Mouse (Mus musculus): ENCODE measurements around the gene Sec14l3. TPM values are rescaled to one million over a fixed set of nuclear protein-coding genes. Genes with fewer than 3 reads are reported as not detected.
A peak's percentile ranks its signal among the peaks of the same experiment; 100 is the strongest.

Sec14l3 gene
- polyA plus RNA-seq, 1 experiment: not detected

DNA sequence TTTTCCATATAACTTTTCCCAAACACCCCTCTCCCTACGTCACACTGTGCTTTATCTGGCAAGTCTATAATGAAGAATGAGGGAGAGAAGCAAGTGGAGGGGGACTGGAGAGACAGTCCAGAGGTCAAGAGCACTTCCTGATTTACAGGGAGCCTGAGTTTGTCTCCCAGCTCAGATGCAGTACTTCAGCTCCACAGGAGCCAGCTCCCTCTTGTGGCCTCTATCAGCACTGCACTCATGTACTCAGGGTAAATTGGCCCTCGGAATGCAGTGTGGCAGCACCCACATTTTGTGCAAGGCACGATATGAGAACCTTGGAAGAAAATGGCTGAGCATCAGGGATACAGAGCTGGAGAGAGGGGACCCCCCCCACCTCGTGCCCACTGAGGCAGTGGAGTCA, 15.6 kb downstream of the Sec14l3 start:
- WGBS: 13% methylated on average over 4 of the region's 4 CpGs
- Histone ChIP-seq H3K4me3 (ENCODE audit: extremely low read depth, insufficient read depth, insufficient read length) (no peak overlapping the region), H3K27ac (ENCODE audit: insufficient read depth, low read length) (no peak overlapping the region), H3K36me3 (ENCODE audit: control insufficient read depth, insufficient read depth, low read length) (no peaks in the 10 kb centered on the region), H3K27me3 (ENCODE audit: control insufficient read depth, insufficient read depth, low read length) (no peaks in the 10 kb centered on the region), H3K4me1 (ENCODE audit: control insufficient read depth, insufficient read depth, insufficient read length) (no peaks in the 10 kb centered on the region)
- DNase-seq (ENCODE audit: low read depth in 1 of 2, low spot score in 2 of 2): peak in 1 of 2 experiments; percentile 37
- no peak for TF ChIP-seq POLR2A (IDR thresholded peaks at IDR 0.05; ENCODE audit: low read depth, low read length)
- TF ChIP-seq CTCF (IDR thresholded peaks at IDR 0.05; ENCODE audit: extremely low read depth, insufficient read depth, insufficient read length, insufficient replicate concordance): peak; percentile 70; the same call in 1 of the 2 replicates

DNA sequence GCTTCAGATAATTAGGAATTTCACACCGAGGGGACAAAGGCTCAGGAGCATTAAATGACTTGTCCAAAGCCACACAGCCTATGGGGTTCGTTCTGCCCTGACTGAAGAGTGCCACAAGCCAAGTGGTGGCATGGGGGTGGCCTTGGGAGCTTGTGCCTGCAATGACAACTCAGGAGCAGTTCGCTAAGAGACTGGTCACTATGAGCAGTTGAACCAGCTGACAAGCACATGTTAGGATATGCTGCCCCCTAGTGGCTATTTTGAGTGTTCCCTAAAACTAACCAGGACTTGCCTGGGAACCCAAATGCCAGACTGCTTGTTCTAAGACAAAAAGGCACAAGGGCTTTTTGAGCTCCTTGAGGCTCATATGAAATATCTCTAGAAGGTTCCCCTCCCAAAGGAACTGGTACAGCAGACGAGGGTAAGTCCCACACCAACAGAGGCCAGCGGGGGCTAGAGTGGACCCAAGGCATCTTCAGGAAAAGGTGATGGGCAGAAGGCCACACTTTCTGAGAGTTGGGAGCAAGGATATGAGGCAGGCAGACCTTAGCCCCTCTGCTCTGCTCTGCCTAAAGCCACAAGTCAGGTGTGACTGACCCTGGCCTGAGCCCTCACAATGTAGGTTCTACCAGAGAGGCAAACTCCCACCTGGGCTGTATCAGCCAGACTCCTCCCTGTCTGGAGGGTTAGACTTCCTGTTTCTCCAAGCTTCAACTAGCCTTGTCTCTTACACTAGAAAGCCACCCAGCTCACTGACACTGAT, 18.9 kb downstream of the Sec14l3 start:
- Histone ChIP-seq H3K36me3 (ENCODE audit: control insufficient read depth, insufficient read depth, low read length) (no peaks in the 10 kb centered on the region), H3K4me3 (ENCODE audit: extremely low read depth, insufficient read depth, insufficient read length) (no peak overlapping the region), H3K27me3 (ENCODE audit: control insufficient read depth, insufficient read depth, low read length) (no peaks in the 10 kb centered on the region), H3K27ac (ENCODE audit: insufficient read depth, low read length) (no peak overlapping the region), H3K4me1 (ENCODE audit: control insufficient read depth, insufficient read depth, insufficient read length) (no peaks in the 10 kb centered on the region)
- 45% methylated on average over 5 of the region's 5 CpGs for WGBS
- TF ChIP-seq POLR2A (IDR thresholded peaks at IDR 0.05; ENCODE audit: low read depth, low read length) (no peak), CTCF (IDR thresholded peaks at IDR 0.05; ENCODE audit: extremely low read depth, insufficient read depth, insufficient read length, insufficient replicate concordance) (peak; percentile 25; the same call in 1 of the 2 replicates)
- DNase-seq (ENCODE audit: low read depth in 1 of 2, low spot score in 2 of 2): no peak

DNA sequence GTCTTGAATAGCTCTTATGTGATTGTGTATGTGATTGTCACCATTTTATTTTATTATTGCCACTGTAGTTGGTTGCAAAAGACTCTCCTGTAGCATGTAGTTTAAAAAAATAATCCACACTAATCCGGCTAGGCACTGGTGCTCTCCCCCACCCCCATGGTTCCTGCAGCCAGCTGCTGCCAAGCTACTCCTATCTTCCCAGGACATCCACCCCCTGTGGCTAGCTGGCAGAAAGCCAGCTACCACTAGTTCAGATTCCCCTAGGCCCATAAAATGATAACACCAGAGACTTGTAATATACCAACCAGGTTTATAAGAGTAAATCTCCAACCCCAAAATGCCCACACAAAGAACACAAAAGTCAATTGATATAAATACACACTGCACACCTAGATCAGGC, 21.6 kb downstream of the Sec14l3 start:
- DNase-seq (ENCODE audit: low read depth in 1 of 2, low spot score in 2 of 2): no peak
- Histone ChIP-seq H3K27ac (ENCODE audit: insufficient read depth, low read length) (no peak overlapping the region), H3K4me3 (ENCODE audit: extremely low read depth, insufficient read depth, insufficient read length) (no peak overlapping the region), H3K36me3 (ENCODE audit: control insufficient read depth, insufficient read depth, low read length) (no peaks in the 10 kb centered on the region), H3K4me1 (ENCODE audit: control insufficient read depth, insufficient read depth, insufficient read length) (no peaks in the 10 kb centered on the region), H3K27me3 (ENCODE audit: control insufficient read depth, insufficient read depth, low read length) (no peaks in the 10 kb centered on the region)
- no peak for TF ChIP-seq POLR2A (IDR thresholded peaks at IDR 0.05; ENCODE audit: low read depth, low read length)
- no peak for TF ChIP-seq CTCF (IDR thresholded peaks at IDR 0.05; ENCODE audit: extremely low read depth, insufficient read depth, insufficient read length, insufficient replicate concordance)
- 75% methylated on average over 1 of the region's 1 CpGs for WGBS

DNA sequence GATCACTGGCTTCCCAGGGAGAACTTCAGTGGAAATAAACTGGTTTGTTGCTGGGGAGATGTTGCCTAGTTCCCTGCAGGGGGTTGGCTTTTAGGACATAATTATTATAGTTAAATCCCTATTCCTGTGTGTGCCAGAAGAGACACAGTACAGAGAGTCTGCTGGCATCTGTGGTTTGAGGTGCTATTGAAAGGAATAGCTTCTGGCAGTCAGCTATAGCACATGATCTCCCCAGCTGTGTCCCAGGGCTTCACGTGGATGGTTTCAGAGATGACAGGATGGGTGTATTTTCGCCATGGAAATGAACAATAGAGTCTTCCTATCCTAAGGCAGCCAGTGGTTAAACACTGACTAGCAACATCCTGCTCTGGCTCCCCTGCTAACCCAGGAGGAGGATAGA, 22.6 kb downstream of the Sec14l3 start:
- no peaks in the 10 kb centered on the region for H3K36me3 ChIP-seq (ENCODE audit: control insufficient read depth, insufficient read depth, low read length)
- TF ChIP-seq POLR2A (IDR thresholded peaks at IDR 0.05; ENCODE audit: low read depth, low read length) (no peak), CTCF (IDR thresholded peaks at IDR 0.05; ENCODE audit: extremely low read depth, insufficient read depth, insufficient read length, insufficient replicate concordance) (no peak)
- H3K27me3 ChIP-seq (ENCODE audit: control insufficient read depth, insufficient read depth, low read length): no peaks in the 10 kb centered on the region

DNA sequence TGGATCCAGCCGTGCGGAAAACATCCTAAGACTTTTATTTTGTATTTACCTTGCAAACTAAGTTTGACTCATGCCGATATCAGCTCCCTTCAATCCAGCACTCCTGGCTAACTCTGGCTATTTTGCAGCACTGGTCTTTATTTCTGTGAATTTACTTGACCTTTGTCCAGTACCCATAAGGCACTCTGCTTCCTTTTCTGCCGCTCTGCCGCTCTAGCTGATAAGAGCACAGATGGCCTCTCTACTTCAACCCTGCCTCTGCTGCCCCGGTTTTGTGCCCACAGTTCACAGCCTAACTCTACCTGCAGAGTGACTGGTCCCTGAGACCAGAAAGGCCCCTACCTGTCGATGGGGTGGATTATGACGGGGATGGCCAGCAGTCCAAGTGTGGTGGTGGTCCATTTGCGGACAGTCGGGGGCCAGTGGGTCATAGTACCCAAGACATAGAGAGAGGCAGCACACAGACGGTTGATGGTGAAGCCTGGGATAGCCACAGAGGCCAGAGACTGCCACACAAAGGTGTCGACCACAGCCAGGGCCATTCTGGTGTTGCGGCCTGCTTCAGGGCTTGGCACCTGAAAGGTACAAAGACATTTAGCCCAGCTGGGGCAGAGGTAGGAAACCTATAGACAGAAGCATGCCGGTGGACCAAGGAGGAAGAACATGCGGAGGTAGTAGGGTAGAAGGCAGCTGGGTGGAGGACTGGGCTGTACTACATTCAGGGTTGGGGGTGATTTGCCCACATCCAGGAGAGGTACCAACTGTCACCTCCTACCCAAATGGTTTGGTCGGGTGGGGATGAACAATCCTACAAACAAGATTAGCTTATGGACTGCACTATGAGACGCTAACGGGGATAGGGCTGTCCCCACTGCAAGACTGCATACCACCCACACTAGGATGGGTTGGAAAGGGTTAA, 29.1 kb downstream of the Sec14l3 start:
- Histone ChIP-seq H3K27ac (ENCODE audit: insufficient read depth, low read length) (no peak overlapping the region), H3K27me3 (ENCODE audit: control insufficient read depth, insufficient read depth, low read length) (no peaks in the 10 kb centered on the region), H3K4me1 (ENCODE audit: control insufficient read depth, insufficient read depth, insufficient read length) (peaks cover 10% of the 10 kb centered on the region; the same call in 1 of the 2 replicates), H3K4me3 (ENCODE audit: extremely low read depth, insufficient read depth, insufficient read length) (no peak overlapping the region), H3K36me3 (ENCODE audit: control insufficient read depth, insufficient read depth, low read length) (no peaks in the 10 kb centered on the region)
- TF ChIP-seq POLR2A (IDR thresholded peaks at IDR 0.05; ENCODE audit: low read depth, low read length) (no peak), CTCF (IDR thresholded peaks at IDR 0.05; ENCODE audit: extremely low read depth, insufficient read depth, insufficient read length, insufficient replicate concordance) (no peak)
- WGBS: 83% methylated on average over 18 of the region's 18 CpGs
- no peak for DNase-seq (ENCODE audit: low read depth in 1 of 2, low spot score in 2 of 2)

More for the DNA sequence above, 22.6 kb downstream of the Sec14l3 start:
- H3K4me3 ChIP-seq (ENCODE audit: extremely low read depth, insufficient read depth, insufficient read length): no peak overlapping the region
- no peak overlapping the region for H3K27ac ChIP-seq (ENCODE audit: insufficient read depth, low read length)
- no peaks in the 10 kb centered on the region for H3K4me1 ChIP-seq (ENCODE audit: control insufficient read depth, insufficient read depth, insufficient read length)
- WGBS: 59% methylated on average over 2 of the region's 2 CpGs
- no peak for DNase-seq (ENCODE audit: low read depth in 1 of 2, low spot score in 2 of 2)

DNA sequence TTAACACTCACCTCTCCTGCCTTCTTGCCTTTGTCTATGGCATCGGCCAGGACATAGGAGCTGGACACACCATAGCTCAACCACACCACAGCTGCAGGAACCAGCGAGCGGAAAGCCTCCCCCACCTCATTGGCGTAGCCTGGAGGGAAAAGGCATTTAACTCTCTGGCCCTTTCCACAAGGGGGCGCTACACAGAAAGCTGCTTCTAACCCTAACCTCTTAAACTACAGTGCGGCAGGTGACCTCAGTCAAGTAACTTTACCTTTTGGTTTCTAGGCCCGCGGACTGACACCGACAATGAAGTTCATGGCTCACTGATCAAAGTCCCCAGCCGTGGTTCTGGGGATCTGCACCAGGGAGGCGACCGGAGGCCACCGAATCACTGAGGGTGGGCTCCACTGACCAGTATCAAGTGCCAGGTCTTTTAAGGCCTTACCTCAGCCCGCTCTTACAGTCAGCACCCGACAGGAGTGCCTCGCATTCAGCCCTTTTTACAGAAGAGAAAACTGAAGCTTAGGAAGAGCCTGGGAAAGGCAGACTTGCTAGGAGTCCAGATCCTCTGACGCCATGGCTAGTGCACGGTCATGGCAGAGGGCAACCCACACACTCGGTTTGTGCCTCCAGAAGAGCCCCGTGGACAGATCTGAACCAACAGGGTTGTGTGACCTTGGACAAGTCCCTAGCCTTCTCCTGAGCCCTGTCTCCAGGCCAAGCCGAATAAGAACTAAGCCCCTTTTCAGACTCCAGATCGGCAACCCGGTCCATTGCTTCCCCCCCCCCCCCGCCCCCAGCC, 29.9 kb downstream of the Sec14l3 start:
- Histone ChIP-seq H3K27me3 (ENCODE audit: control insufficient read depth, insufficient read depth, low read length) (no peaks in the 10 kb centered on the region), H3K4me1 (ENCODE audit: control insufficient read depth, insufficient read depth, insufficient read length) (peaks cover 10% of the 10 kb centered on the region; the same call in 1 of the 2 replicates), H3K36me3 (ENCODE audit: control insufficient read depth, insufficient read depth, low read length) (no peaks in the 10 kb centered on the region), H3K4me3 (ENCODE audit: extremely low read depth, insufficient read depth, insufficient read length) (peak overlapping the region; percentile 75), H3K27ac (ENCODE audit: insufficient read depth, low read length) (no peak overlapping the region)
- peak; percentile 64; the same call in 1 of the 2 replicates for TF ChIP-seq CTCF (IDR thresholded peaks at IDR 0.05; ENCODE audit: extremely low read depth, insufficient read depth, insufficient read length, insufficient replicate concordance)
- TF ChIP-seq POLR2A (IDR thresholded peaks at IDR 0.05; ENCODE audit: low read depth, low read length): no peak
- peak; percentile 66 to 67 for DNase-seq (ENCODE audit: low read depth in 1 of 2, low spot score in 2 of 2)
- WGBS: 7% methylated on average over 23 of the region's 24 CpGs

All from spleen, adult 2 months (tissue).